Mouse (Mus musculus) kidney, adult 9 months (tissue): ENCODE results near the gene Cdca8.
A peak's percentile ranks its signal among the peaks of the same experiment; 100 is the strongest.

Source experiments
- DNase-seq: peaks from one replicate; pipeline ENCODE4 v3.0.0; 2022

The Cdca8 gene

DNA sequence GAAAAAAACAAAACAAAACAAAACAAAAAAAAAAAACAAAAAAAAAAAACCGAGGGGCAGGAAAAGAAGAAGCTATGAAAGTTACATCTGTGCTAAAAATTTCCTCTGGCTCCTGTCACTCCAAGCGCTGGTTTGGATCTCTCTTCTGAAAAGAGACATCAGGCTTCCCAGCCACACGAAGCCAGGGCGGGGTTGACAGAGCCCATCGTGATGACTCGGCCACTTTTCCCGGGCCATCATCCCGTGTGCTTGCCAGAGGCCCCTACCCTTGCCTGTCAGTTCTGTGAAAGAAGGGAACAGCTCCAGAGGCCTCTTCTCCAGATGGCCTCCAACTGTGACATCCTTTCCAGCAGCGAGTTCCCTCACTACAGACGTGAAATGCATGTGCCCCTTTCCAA lies 11.9 kb upstream of the Cdca8 start:
- DNase-seq: no peak

- peak; percentile 11 for DNase-seq
Measured at GRCm38 (mm10) chr4:124950181-124951035, 11.3 kb upstream of the Cdca8 start.

- no peak for DNase-seq
Measured at GRCm38 (mm10) chr4:124949488-124949887, 10.4 kb upstream of the Cdca8 start.

DNA sequence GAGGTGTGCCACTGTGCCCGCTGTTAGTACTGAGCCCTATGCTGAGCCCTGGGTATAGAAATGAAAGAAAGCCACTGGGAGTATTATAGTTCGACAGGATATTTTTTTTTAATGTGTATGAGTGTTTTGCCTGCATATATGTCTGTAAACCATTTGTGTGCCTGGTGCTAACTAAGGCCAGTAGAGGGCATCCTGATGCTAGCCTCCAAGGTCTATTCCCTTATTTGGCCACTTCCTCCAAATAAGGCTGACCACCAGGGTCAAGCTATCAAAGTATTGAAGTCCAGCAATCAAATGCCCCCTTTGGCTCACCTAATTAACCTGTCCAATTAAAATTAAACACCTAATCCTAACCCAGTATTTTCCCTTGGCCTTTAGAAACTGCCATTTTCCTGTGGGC lies 5.8 kb upstream of the Cdca8 start:
- no peak for DNase-seq

GRCm38 (mm10) chr4:124943781-124944180 lies 4.7 kb upstream of the Cdca8 start:
- no peak for DNase-seq

- peak; percentile 72 for DNase-seq
Measured at GRCm38 (mm10) chr4:124943022-124943421, 3.9 kb upstream of the Cdca8 start.

DNA sequence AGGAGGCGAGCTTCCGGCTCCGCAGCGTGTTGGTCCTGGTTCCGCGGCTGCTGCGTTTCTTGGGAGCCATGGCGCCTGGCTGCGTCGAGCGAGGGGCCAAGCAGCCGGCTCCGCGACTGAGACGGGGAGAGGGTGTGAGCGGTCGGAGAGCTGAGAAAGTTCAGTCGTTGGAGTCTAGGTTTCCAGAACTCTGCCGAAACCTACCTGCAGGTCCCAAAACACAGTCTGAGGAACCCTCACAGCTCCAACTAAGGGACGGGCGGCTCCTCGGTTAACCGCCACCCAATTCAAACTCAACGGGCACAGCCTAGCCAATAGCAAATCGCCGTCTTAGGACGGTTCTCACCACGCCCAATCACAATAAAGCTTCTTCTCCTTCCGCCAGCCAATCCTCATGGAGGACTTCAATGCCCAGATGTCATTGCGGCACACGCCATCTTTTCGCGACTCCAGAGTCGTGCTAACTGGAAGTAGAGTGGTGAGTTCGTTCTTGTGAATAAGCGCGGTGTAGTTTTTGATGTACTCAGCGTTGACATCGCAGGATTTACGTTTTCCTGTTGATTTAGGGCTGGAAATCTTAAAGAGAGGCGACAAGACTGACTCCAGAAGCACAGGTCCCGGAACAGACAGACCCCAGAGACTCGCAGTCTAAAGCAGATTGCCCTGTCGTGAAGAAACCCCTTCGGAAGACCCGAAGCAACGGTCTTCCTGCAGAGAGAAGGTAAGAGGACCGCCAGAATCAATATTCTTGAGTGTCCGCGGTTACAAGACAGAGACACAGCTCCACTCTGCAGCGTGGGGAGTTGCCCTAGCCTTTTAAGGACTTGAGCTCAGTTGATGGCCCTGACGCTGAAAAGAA lies 2.3 kb downstream of the Cdca8 start, which contains the start of gene 9930104L06Rik:
Gene 9930104L06Rik, plus strand, starts transcription at position 436 of the 859 bp plus-strand sequence.
- peak; percentile 97 for DNase-seq

GRCm38 (mm10) chr4:124928102-124928501 lies 11.0 kb downstream of the Cdca8 start:
- no peak for DNase-seq

DNA sequence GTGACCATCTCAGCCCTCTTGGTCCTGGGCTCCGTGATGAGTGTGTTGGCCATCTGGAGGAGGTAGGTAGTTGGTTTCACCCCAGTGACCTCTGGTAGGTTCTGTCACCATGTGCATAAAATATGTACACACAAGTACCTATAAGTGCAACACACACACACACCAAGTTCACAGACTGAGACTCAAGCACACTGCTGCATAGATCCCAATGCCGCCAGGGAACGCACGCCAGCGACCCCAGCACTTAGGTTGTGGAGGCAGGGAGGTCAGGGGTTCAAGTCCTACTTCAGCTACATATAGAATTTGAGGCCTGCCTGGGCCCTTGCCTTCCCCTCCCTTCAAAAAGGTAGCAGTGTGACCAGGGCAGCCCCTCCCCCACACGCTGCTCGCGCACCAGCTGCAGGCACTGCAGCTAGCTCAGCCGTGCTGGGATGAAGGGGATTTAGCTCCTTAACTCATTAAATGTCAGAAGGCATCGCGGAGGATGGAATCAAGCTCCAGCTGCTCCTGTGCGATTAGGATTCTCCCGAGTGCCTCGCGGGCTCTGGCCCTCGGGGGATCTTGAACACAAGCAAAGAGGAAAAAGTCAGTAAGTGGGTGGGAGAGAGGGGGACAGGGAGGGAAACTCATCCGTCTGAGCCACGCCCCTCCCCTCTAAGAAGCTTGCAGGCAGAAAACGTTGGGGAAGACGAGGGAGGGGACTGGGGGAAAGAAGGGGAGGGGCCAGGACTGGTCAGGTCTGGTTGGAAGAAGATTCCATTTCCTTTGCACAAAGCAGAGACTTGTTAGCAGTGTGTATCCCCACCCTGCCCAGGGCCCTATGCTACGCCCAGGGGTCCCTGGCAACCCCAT lies 32.9 kb downstream of the Cdca8 start:
- no peak for DNase-seq

DNA sequence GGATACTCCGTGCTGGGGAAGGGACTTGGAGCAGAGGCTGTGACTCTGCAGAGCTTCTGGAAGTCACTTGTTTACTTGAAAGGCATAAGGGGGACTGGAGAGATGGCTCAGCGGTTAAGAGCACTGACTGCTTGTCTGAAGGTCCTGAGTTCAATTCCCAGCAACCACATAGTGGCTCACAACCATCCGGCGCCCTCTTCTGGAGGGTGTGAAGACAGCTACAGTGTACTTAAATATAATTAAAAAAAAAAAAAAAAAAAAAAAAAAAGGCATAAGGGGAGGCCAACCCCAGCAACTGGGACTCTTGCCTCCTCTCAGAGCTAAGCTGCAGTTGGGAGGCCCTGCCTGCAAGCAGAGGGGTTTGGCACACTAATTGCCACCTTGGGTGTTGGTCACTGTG lies 33.7 kb downstream of the Cdca8 start:
- no peak for DNase-seq

GRCm38 (mm10) chr4:124899906-124900305 lies 39.2 kb downstream of the Cdca8 start:
- DNase-seq: no peak

GRCm38 (mm10) chr4:124898428-124898827 lies 40.7 kb downstream of the Cdca8 start:
- no peak for DNase-seq

DNA sequence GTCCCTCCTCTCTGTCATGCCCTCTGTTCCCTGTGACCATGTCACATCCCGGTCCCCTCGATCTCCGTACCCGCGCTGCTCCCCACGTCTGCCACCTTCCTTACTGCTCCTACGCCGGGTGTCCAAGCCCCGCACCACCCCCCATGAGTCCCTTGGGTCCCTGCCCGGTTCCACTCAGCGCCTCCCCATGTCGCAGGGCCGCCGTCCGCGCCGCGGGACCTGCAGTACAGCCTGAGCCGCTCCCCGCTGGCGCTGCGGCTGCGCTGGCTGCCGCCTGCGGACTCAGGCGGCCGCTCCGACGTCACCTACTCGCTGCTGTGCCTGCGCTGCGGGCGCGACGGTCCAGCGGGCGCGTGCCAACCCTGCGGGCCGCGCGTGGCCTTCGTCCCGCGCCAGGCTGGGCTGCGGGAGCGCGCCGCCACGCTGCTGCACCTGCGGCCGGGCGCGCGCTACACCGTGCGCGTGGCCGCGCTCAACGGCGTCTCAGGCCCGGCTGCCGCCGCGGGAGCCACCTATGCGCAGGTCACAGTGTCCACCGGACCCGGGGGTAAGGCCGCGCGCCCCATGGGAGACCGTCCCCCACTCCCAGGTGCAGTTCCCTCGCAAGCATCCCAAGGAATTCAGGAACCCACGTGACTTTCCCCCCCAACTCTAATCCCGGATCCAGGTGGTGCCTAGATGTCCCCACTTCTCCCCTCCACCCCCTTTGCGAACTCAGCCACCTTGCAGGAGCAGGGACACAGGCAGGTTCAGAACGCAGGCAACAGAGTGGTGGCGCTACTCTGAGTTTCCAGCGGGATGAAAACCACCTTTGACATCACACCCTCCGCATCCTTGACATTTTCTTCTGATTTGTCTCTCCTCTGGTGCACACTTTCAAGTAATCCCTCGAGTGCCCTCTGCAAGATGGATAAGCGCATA lies 44.3 kb downstream of the Cdca8 start:
- DNase-seq: no peak

DNA sequence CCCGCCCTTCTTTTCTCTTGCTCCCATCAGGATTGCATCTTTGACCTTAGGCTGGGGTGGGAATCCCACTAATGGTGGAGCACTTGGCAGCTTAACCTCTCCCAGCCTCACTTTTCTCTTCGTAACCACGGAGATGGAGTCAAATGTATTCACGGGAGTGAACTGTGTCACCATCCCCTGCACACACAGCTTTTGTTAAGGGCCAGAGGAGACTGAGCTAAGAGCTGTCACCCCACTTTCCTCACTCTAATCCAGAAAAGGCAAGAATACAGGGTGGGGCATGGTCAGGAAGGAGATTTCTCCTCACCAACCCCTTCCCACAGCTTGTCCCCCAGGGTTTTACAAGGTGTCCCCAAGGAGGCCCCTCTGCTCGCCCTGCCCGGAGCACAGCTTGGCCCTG lies 45.3 kb downstream of the Cdca8 start:
- DNase-seq: no peak

- DNase-seq: no peak
Measured at GRCm38 (mm10) chr4:124890831-124891230, 48.3 kb downstream of the Cdca8 start.

DNA sequence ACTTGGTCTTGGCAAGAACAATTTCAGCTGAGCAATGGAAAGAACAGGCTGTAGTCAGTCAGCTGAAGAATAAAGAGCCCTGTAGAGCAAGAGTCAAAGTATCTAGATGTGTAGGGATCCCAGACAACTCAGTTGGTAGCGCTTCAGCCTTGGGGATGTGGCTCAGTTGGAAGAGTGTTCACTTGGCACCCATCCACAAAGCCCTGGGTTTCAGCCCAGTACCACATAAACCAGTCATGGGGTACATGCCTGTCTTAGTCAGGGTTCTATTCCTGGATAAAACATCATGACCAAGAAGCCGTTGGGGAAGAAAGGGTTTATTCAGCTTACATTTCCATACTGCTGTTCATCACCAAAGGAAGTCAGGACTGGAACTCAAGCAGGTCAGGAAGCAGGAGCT lies 49.2 kb downstream of the Cdca8 start:
- no peak for DNase-seq

DNA sequence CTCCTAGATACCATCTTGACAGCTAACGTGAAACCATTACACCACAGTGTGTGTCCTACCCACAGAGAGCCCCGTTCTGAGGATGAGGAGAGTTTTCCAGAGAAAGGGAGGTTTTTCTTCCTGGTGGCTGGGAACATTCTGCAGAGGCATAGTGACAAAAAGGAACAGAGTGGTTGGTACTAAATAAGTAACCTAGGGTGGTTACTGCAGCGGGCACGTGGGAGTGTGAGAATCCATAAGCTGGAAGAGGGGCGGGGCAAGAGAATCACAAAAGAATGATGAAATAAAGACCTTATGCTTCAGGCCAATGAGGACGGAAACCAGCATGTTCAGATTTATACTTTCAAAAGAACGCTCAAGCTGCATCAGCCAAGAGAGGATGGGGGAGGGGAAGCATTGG lies 50.4 kb downstream of the Cdca8 start:
- DNase-seq: no peak

DNA sequence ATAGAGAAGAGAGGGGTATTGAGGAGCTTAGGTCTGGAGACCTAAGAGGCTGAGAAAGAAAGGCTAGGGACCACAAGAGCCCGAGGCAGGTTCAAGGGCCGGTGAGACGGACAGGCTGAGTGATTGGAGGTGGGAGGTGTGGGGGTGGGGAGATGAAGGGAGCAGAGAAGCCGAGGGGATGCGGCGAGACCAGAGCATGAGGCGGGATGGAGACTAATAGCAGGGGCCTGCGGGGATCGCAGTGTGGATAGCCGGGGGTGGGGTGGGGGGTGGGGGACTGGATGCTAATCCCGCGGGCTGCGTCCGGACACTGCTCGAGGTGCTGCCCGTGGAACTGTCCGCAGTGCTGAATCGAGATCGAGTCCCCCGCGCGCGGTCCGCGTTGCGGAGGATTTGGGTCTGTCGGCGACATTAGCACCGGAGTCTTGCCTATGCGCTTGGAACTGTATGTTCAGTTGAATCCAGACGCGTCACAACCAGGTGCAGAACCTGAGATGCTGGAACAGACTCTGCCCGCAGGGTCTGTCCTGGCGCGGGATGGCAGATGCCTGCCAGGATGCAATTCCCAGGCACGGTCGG lies 56.9 kb downstream of the Cdca8 start:
- no peak for DNase-seq

DNA sequence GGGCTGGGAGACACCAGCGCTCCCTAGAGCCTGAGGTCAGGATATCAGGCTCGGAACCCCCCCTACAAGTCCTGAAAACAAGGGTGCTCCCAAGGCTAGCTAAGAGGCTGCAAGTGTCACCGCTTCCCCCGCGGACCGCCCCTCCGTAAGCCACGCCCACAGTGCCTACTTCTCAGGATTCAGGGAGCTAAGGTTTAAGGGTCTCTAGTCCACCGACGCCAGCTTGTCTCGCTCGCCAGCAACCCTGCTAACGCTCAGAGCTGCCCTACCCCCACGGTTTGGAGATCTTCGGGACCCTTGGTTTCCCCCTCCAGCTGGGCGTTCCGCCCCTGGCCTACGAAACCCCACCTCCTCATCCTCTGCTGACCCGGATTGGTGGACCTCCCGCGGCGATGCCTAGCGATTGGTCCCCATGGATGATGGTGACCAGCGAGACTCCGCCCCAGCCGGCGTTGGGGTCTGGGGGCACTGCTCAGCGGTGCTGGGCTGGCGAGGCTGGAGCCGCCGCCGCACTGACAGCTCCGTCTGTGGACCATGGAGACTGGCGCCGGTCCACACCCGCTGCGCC lies 57.7 kb downstream of the Cdca8 start:
- DNase-seq: no peak

DNA sequence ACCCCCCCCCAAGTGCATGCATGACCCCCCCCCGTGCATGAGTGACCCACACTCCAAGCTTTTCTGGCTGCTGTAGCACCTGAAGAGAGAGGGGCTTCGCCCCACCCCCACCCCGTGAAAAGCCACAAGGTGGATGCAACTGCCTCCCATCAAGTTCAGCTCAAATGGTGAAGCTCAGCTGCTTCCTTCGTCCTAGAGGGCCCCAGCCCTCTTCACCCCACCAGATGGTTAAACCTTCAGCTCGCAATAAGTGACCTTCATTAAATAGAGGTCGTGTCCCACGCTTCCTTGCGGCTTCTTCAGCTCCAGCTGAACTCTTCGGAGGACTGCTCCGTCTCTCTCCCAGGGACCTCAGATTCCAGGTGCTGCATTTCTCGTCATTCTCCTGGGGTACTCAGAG lies 58.5 kb downstream of the Cdca8 start, which contains the start of gene Epha10:
Gene Epha10, plus strand, starts transcription at position 301 of the 400 bp plus-strand sequence.
- DNase-seq: no peak

- DNase-seq: no peak
Measured at GRCm38 (mm10) chr4:124872719-124873118, 66.4 kb downstream of the Cdca8 start.
